Mouse (Mus musculus): Measurements from ENCODE around the gene Ssh2.

Gene Ssh2

DNA sequence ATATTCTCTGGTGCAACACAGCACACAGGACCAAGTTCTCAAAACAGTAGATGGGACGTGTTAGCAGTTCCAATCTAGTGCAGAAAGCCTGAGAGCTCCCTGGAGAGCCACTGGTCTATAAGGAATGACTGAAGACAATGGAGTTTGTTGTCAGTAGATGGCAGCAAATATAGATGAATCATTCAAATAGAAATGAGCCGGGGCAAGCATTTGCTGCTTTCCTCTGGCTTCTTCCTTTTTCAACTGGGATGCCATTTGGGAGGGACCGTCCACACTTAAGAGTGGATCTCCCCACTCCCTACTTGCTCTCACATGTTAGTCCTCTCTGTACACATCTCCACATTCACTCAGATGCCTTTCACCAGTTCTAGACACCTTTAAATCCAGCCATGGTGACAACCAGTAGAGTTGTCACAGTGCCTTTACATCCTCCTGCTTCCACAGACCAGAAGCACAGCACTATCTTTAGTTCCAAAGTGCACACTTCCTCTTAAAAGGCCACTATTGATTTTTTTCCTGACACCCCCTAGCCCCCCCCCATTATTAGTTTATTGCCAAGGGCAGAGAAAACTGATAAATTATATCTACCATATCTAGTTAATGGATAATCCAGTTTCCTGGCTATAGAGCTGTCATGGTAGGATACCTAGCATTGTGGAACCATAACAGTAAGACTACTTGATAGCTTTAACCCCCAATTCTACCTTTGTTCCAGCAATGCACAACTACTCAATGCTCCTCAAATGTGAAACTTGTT is 101.8 kb downstream of the Ssh2 start:
- in situ Hi-C loops (cut with MboI; ENCODE audit: low pct_unique_long_range_greater_than_20kb in 1 of 2, low sequenced_read_pairs in 2 of 2, unreplicated experiment in 1 of 2), result loop anchor here in 1 of 2 experiments (10.0 kb wide), 1 partner anchor 213 kb away; no protein-coding TSS in a partner anchor

DNA sequence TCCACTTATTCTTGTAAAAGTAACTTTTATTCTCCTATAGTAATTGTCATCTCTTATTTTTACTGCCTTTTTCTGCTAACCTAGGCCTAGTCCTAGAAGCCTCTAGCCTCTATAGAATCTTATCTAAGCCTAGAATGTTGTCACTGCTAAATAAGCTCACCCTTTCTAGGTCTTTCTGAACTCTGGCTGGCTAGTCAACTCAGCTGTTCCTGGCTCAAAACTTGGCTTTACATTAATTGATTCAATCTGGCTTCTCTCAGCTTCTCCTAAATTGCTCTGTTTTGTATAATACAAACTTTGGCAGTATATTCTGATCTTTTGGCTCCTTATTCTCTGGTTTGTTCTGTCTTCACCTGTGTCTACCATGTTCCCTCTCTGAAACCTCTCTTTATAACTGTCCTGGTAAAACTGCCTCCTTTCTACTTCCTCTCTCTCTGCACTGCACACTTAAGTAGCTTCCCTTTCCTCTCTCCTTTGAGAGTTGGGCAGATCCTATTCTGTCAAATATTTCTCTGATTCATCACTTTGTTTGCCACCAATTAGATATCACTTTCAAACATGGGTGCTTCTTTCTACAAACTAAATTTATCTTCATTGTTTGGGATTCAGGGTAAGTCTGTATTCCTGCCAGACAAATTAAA is 102.5 kb downstream of the Ssh2 start:
- in situ Hi-C loops (cut with MboI; ENCODE audit: low pct_unique_long_range_greater_than_20kb in 1 of 2, low sequenced_read_pairs in 2 of 2, unreplicated experiment in 1 of 2), result loop anchor here in 1 of 2 experiments (10.0 kb wide), 1 partner anchor 214 kb away; no protein-coding TSS in a partner anchor

DNA sequence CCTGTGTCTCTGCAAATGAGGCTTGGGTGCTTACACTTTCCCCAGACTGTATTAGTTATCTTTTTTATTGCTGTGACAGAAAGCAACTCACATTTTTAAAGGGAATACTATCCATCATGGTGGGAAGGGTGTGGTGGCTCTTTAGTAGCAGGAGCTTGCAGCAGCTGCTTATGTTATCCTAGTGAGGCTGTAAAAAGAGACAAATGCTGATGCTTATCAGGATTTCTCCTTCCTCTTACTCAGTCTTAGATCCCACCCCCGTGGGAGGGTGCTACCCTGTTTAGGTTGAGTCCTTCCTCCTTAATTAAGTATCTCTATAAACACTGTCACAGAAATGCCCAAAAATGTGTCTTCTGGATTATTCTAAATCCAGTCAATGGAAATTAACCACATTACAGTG is 105.1 kb downstream of the Ssh2 start:
- in situ Hi-C loops (cut with MboI; ENCODE audit: low pct_unique_long_range_greater_than_20kb in 1 of 2, low sequenced_read_pairs in 2 of 2, unreplicated experiment in 1 of 2), result no loop called here

DNA sequence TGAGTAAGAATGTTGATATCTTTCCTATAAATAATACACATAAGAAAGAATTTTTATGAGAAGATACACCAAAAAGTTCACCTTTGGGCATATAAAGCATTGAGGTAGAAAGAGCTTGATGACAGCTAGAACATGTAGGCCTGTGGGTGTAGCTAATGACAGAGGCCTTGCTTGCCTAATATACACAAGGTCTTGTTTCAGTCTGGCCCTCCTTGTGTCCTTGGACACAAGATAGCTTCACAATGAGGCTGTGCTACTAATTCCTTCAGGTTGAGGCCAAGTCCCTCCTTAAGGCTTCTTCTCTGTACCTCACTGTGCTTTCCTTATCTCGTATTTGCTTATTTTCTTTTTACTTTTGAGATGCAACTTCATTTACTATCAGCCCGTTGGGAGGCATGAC is 114.4 kb downstream of the Ssh2 start:
- in situ Hi-C loops (cut with MboI; ENCODE audit: low pct_unique_long_range_greater_than_20kb in 1 of 2, low sequenced_read_pairs in 2 of 2, unreplicated experiment in 1 of 2), result no loop called here

DNA sequence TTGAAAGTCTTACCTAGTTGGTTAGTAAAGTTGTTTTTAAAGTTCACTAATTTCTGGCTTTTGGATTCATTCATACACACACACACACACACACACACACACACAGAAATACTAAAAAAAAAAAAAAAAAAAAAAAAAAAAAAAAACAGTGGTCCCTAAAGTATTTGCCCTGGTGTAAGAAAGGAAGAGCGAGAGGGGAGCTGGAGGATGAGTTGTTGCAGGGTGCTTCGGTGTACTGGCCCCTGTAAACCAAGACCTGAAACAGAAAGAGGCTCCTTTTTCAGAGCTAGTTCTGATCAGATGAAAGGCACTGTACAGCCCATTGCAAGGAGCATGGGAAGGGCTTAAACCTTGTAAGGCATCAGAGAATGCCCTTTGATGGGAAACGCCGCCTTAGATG is 131.2 kb downstream of the Ssh2 start:
- in situ Hi-C loops (cut with MboI; ENCODE audit: low pct_unique_long_range_greater_than_20kb in 1 of 2, low sequenced_read_pairs in 2 of 2, unreplicated experiment in 1 of 2), result no loop called here

DNA sequence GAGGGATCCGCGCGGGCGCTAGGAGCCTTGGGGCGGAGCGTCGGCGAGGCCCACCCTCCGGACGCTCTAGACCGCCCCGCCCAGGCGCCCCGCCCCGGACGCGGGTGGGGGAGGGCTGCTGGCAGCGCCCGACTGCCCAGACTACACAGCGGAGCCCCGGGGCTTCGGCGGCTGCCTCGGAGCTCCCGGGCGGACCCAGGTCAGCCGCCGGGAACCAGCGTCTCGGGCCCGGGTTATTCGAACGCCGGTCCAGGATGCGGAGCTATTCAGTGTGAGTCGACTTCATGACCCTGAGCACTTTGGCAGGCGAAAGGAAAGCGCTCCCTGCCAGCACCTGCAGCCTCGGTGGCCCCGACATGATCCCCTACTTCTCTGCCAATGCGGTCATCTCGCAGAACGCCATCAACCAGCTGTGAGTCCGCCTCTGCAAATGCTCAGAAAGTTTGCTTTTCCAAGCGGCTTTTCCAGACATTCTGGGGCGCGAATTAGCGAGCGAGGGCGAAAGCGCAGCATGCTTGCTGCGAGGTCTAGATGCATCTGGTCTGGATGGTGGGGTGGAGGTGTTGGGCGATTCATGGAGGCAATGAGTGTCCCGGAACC is 132.2 kb downstream of the Ssh2 start:
- in situ Hi-C loops (cut with MboI; ENCODE audit: low pct_unique_long_range_greater_than_20kb in 1 of 2, low sequenced_read_pairs in 2 of 2, unreplicated experiment in 1 of 2), result no loop called here

DNA sequence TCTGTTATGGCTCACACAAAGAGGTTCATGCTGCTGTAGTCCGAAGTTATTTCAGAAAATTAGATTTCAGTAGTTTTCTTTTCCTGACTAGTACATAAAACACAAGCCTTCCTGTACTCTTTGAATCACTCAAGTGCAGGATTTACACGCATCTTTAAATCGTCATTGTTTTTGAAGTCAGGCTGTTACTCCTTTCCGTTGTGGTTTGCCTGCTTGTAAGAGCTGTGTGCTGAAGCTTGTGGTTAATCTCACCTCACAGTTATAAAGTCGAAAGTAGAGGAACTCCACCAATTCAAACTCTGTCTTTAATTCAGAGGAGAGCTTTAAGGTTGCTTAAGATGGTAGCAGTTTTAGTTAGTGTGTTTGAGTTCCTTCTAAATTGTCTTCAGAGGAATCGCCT is 132.9 kb downstream of the Ssh2 start:
- in situ Hi-C loops (cut with MboI; ENCODE audit: low pct_unique_long_range_greater_than_20kb in 1 of 2, low sequenced_read_pairs in 2 of 2, unreplicated experiment in 1 of 2), result no loop called here

DNA sequence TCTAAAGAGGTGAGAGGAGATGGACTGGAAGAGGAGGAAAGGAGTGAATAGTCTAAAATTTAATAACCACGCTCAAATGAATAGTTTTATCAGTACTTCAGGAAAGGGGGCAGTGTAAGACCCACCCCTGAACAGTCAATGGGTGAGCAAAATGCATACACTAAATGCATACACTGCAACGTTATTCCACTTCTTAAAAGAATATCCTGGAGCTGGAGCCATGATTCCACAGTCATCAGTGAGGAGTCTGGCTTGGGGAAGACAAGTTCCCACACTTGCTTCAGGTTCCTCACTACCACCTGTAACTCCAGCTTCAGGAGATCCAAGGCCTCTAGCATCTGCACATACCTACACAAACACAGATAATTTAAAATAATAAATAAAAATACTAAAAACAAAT is 133.6 kb downstream of the Ssh2 start:
- in situ Hi-C loops (cut with MboI; ENCODE audit: low pct_unique_long_range_greater_than_20kb in 1 of 2, low sequenced_read_pairs in 2 of 2, unreplicated experiment in 1 of 2), result no loop called here

DNA sequence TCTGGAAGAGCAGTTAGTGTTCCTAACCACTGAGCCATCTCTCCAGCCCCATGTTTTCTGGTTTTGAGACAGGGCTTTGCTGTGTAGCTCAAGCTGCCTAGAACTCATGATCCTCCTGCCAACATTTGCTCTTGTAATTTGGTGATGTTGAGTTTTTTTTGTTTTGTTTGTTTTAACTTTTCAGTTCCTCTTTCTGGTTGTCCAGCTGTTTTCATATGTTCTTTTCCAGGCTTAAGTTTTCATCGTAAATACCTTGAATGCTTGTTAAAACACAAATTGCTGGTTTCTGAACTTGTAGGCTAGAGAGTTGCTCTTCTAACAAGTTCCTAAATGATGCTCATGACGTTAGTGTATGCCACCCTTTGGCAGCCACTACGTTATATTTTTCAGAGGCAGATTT is 139.0 kb downstream of the Ssh2 start:
- in situ Hi-C loops (cut with MboI; ENCODE audit: low pct_unique_long_range_greater_than_20kb in 1 of 2, low sequenced_read_pairs in 2 of 2, unreplicated experiment in 1 of 2), result no loop called here

DNA sequence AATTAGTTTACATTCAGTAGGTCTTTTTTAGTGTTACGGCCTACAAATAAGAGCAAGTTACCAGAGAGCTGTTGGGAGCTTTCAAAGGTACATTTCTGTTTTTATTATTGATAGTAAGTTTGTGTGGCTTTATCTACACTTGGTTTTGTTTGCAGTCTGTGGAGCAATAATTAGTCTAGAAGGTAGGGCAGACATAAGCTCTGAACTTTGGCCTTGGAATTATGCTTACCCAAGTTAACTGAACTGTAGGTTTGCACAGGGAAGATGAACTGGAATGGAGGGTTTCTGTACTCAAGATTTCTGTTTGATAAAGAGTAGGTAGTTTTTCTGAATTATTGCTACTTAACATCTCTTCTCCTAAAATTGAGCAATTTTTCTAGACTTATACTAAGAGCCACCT is 141.8 kb downstream of the Ssh2 start:
- in situ Hi-C loops (cut with MboI; ENCODE audit: low pct_unique_long_range_greater_than_20kb in 1 of 2, low sequenced_read_pairs in 2 of 2, unreplicated experiment in 1 of 2), result no loop called here

DNA sequence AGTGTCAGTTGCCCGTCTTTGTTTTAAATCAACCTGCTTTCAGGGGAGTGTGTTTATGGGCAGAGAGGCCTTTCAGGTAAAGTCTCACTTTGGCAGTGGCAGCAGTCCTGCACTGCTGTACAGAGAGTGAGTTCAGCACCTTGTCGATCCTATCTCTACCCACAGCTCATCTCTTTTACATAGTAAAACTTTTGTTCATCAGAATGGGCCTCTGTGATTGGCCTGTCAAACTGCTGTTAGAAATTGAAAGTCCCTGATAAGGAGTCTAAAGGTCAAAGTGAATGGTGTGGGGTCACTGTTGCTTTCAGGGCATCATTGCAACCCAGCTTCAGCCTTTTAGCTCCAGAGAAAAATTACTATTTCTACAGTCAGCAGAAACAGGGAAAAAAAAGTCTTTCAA is 147.4 kb downstream of the Ssh2 start:
- in situ Hi-C loops (cut with MboI; ENCODE audit: low pct_unique_long_range_greater_than_20kb in 1 of 2, low sequenced_read_pairs in 2 of 2, unreplicated experiment in 1 of 2), result no loop called here

DNA sequence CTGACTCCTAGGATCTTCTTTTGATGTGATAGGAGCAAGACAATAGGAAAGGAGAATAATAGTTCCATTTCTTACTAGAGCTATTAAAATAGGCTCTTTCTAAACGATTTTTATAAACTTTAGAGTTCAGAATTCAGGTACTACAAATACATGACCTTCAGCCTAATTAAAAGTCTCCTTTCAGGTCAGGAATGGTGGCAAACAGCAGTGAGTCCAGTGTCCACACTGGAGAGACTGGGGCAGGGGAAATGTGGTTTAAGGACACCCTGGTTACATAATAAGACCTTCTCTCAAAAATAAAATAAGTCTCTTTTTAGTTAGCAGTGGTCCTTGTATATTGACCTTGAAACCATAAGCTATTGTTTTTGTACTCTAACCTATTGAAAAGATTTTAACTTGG is 148.3 kb downstream of the Ssh2 start:
- in situ Hi-C loops (cut with MboI; ENCODE audit: low pct_unique_long_range_greater_than_20kb in 1 of 2, low sequenced_read_pairs in 2 of 2, unreplicated experiment in 1 of 2), result no loop called here

DNA sequence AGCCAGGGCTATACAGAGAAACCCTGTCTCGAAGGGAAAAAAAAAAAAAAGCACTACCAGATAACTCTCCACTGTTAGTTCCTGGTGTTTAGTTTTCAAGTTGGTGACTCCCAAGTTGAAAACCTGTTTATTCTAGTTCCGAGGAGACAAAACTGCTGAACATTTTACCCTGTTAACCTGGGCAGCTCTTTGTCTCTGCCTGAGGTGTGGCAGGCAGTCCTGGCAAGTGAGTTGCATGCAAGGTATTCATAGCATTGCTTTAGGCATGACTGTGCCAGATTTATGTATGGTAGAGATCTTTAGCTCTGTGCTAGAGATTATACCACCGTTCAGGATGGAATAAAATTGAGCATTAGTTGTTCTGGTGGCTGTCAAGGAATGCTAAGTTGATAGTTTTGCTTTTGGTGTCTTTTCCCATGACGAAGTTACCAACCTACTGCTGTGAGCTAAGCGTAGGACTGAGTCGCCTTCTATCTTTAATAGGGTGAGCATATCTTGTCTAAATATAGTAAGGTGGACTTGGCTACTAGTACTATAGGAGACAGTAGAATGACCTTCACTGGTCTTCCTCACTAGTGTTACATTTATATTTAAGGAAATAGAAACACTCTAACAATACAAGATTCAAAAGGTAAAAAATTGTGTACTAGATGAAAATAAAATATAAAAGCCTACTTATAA is 149.8 kb downstream of the Ssh2 start:
- in situ Hi-C loops (cut with MboI; ENCODE audit: low pct_unique_long_range_greater_than_20kb in 1 of 2, low sequenced_read_pairs in 2 of 2, unreplicated experiment in 1 of 2), result no loop called here

DNA sequence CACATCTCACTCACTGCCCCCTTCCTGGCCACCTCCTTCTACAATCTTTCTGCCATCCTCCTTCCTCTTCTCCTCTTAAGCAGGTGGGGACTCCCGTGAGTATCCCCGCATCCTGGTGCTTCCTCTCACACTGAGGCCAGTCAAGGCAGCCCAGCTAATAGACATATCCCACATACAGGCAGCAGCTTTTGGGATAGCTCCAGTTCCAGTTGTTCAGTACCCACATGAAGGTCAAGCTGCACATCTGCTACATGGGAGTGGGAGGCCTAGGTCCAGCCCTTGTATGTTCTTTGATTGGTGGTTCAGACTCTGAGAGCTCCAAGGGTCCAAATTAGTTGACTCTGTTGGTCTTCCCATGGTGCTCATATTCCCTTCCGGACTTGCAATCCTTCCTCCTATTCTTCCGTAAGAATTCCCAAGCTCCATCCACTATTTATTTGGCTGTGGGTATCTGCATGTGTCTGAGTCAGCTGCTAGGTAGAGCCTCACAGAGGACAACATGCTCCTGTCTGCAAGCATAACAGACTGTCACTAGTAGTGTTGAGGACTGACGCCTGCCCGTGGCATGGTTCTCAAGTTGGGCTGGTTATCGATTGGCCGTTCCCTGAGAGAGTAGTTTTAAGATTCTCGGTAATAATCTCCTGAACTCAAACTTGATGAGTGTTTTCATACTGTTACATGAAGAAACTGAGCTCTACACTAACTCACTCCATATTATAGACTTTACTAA is 151.6 kb downstream of the Ssh2 start:
- in situ Hi-C loops (cut with MboI; ENCODE audit: low pct_unique_long_range_greater_than_20kb in 1 of 2, low sequenced_read_pairs in 2 of 2, unreplicated experiment in 1 of 2), result no loop called here

DNA sequence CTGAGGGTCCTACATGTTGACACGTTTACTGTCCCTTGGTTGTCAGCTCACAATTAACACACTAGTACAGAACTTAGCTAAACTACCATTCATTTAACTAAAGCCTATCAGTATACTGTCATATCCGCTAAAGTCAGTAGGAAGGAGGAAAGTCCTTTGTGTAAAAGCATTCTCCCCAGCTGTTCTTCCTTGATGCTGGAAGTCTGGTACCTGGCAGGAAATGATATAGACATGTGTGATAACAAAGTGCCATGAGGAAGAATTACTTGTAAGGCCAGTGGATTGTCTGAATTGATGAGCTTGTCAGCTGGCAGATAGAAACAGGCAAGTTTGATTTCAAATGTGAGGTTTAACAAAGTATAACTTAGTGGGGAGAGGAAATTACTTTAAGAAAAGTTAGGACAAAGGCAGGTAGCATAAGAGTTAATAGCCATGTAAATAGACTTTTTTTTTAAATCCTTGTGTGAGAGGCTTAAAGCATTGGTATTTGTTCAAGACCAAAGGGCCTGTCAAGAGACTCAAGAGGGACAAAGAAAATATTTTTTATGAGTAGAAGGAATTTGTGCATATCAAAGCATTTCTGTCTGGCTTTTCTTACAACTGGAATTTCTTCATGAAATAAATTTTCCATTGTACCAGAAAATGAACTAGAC is 153.2 kb downstream of the Ssh2 start:
- in situ Hi-C loops (cut with MboI; ENCODE audit: low pct_unique_long_range_greater_than_20kb in 1 of 2, low sequenced_read_pairs in 2 of 2, unreplicated experiment in 1 of 2), result no loop called here

DNA sequence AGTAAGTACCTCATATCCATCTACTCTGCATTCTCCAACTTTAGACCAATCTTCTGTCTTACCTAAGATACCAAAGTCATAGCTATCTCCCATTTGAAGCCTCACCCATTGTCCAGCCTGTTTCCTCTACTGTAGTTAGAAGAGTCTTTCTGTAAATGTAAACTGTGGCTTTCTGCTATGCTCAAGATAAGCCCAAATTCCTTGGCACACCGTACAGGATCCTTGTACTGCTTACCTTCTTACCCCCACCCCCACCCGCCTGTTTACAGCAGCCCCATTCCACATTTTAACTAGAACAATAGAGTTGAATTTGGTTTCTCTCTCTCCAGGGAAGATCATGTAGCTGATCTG is 153.7 kb downstream of the Ssh2 start:
- in situ Hi-C loops (cut with MboI; ENCODE audit: low pct_unique_long_range_greater_than_20kb in 1 of 2, low sequenced_read_pairs in 2 of 2, unreplicated experiment in 1 of 2), result no loop called here

DNA sequence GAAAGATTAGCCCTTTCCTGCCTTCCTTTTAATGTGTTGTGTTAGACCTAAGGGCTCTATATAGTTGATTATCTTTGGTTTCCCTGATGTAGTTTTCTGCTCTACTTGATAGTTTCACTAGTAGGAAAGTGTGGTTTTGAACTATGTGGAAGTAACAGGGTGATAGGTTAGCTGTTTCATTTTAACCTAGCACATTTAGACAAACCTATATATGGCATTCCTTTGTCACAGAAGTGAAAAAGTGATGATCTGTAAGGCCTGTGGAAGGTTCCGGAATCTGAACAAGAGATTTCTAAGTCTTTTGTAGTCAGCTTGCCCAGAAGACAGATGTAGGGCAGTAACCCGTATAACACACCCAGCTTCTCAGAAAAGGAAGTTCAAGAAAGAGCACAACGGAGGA is 155.0 kb downstream of the Ssh2 start:
- in situ Hi-C loops (cut with MboI; ENCODE audit: low pct_unique_long_range_greater_than_20kb in 1 of 2, low sequenced_read_pairs in 2 of 2, unreplicated experiment in 1 of 2), result no loop called here

DNA sequence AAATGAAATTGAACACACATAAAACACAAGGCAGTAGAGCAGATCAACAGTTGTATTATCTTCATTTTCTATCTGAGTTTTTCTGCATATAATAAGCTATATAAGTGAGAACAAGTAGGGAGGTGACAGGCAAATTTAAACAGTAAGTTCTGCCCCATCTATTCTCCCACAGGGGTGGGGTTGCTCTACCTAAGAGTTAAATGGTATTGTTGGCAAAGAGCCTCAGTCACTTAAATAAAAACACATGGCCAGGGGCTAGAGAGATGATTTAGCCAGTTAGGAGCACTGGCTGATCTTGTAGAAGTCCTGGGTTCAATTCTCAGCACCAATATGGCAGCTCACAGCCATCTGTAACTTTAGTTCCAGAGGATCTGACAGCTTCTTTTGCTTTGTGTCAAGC is 155.6 kb downstream of the Ssh2 start:
- in situ Hi-C loops (cut with MboI; ENCODE audit: low pct_unique_long_range_greater_than_20kb in 1 of 2, low sequenced_read_pairs in 2 of 2, unreplicated experiment in 1 of 2), result no loop called here
